Mouse (Mus musculus): ENCODE data around the gene Drd2.

Gene Drd2

GRCm38 (mm10) chr9:49340136-49341043, at the start of gene Drd2:
Gene Drd2 (plus strand): TSS chr9:49340627.
- DNase-seq (ENCODE audit: extremely low read depth, low read depth, low spot score): no peak

GRCm38 (mm10) chr9:49295101-49295500, 45.3 kb upstream of the Drd2 start:
- DNase-seq (ENCODE audit: extremely low read depth, low read depth, low spot score): no peak

- DNase-seq (ENCODE audit: extremely low read depth, low read depth, low spot score): no peak
Measured at GRCm38 (mm10) chr9:49307576-49307975, 32.9 kb upstream of the Drd2 start.

GRCm38 (mm10) chr9:49310821-49311220, 29.6 kb upstream of the Drd2 start:
- DNase-seq (ENCODE audit: extremely low read depth, low read depth, low spot score): no peak

- DNase-seq (ENCODE audit: extremely low read depth, low read depth, low spot score): no peak
Measured at GRCm38 (mm10) chr9:49318638-49319037, 21.8 kb upstream of the Drd2 start.

- DNase-seq (ENCODE audit: extremely low read depth, low read depth, low spot score): no peak
Measured at GRCm38 (mm10) chr9:49341044-49341365, 578 bp downstream of the Drd2 start.

GRCm38 (mm10) chr9:49365763-49366162, 25.3 kb downstream of the Drd2 start:
- DNase-seq (ENCODE audit: extremely low read depth, low read depth, low spot score): no peak

- no peak for DNase-seq (ENCODE audit: extremely low read depth, low read depth, low spot score)
Measured at GRCm38 (mm10) chr9:49373946-49374345, 33.5 kb downstream of the Drd2 start.

- DNase-seq (ENCODE audit: extremely low read depth, low read depth, low spot score): no peak
Measured at GRCm38 (mm10) chr9:49379962-49380361, 39.5 kb downstream of the Drd2 start.

- no peak for DNase-seq (ENCODE audit: extremely low read depth, low read depth, low spot score)
Measured at GRCm38 (mm10) chr9:49384041-49384440, 43.6 kb downstream of the Drd2 start.

GRCm38 (mm10) chr9:49384855-49385254, 44.4 kb downstream of the Drd2 start:
- DNase-seq (ENCODE audit: extremely low read depth, low read depth, low spot score): no peak

GRCm38 (mm10) chr9:49385301-49385700, 44.9 kb downstream of the Drd2 start:
- DNase-seq (ENCODE audit: extremely low read depth, low read depth, low spot score): no peak

- DNase-seq (ENCODE audit: extremely low read depth, low read depth, low spot score): no peak
Measured at GRCm38 (mm10) chr9:49386119-49386518, 45.7 kb downstream of the Drd2 start.

- DNase-seq (ENCODE audit: extremely low read depth, low read depth, low spot score): no peak
Measured at GRCm38 (mm10) chr9:49392242-49392641, 51.8 kb downstream of the Drd2 start.

GRCm38 (mm10) chr9:49396006-49396405, 55.6 kb downstream of the Drd2 start:
- no peak for DNase-seq (ENCODE audit: extremely low read depth, low read depth, low spot score)

GRCm38 (mm10) chr9:49403711-49404110, 63.3 kb downstream of the Drd2 start:
- no peak for DNase-seq (ENCODE audit: extremely low read depth, low read depth, low spot score)

- no peak for DNase-seq (ENCODE audit: extremely low read depth, low read depth, low spot score)
Measured at GRCm38 (mm10) chr9:49407028-49407427, 66.6 kb downstream of the Drd2 start.

GRCm38 (mm10) chr9:49410621-49411020, 70.2 kb downstream of the Drd2 start:
- DNase-seq (ENCODE audit: extremely low read depth, low read depth, low spot score): no peak

GRCm38 (mm10) chr9:49423866-49424265, 83.4 kb downstream of the Drd2 start:
- DNase-seq (ENCODE audit: extremely low read depth, low read depth, low spot score): no peak

GRCm38 (mm10) chr9:49425585-49425984, 85.2 kb downstream of the Drd2 start:
- DNase-seq (ENCODE audit: extremely low read depth, low read depth, low spot score): no peak

- DNase-seq (ENCODE audit: extremely low read depth, low read depth, low spot score): no peak
Measured at GRCm38 (mm10) chr9:49426921-49427320, 86.5 kb downstream of the Drd2 start, which contains the start of gene Ankk1. Gene Ankk1 (minus strand): TSS chr9:49427021.

- no peak for DNase-seq (ENCODE audit: extremely low read depth, low read depth, low spot score)
Measured at GRCm38 (mm10) chr9:49427478-49427877, 87.1 kb downstream of the Drd2 start.

- no peak for DNase-seq (ENCODE audit: extremely low read depth, low read depth, low spot score)
Measured at GRCm38 (mm10) chr9:49442621-49443020, 102.2 kb downstream of the Drd2 start.
